Mouse (Mus musculus): ENCODE measurements around the gene Treml1. TPM values are rescaled to one million over a fixed set of nuclear protein-coding genes. Genes with fewer than 3 reads are reported as not detected.

Gene Treml1
- polyA plus RNA-seq, 1 experiment from 2014 or later = 0.97 TPM

DNA sequence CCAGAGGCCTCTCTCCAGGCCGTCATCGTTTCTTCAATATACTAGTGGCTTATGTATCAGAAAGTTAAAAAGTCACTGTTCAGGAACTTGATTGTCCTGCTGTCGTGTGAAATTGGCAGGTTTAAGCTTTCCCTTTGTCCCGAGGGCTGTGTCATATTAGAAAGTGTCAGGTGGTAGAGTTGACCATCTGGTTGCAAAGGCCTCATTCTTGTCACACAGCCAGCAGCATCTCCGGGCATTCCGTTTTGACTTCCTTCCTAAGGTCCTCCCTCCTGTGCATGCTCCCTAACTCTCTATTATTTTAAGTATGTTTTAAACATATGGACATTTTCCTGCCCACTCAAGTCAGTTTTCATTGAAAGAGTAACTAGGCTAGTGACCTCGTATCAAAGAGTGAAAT is 56.3 kb downstream of the Treml1 start:
- peaks cover 48% of the 10 kb centered on the region for H3K36me3 ChIP-seq (replicated peaks)
- H3K4me2 ChIP-seq = no peak overlapping the region

More for the DNA sequence above, 56.3 kb downstream of the Treml1 start:
- H3K9ac ChIP-seq = no peak overlapping the region
- peaks cover 10% of the 10 kb centered on the region for H3K4me1 ChIP-seq
- H3K27me3 ChIP-seq = no peaks in the 10 kb centered on the region
- H3K4me3 ChIP-seq (replicated peaks) = no peak overlapping the region
- 0 out of 2 replicates have a peak overlapping the region, but pooled peaks have one; percentile 10 for H3K27ac ChIP-seq
- no peaks in the 10 kb centered on the region for H3K9me3 ChIP-seq
- no peak for ATAC-seq (ENCODE audit: low FRiP score)
- WGBS = 86% methylated on average over 7 of the region's 7 CpGs

Other genes with a start within 250 kb of the Treml1 start
- gene 9830107B12Rik, start 213.6 kb upstream of the Treml1 start, polyA plus RNA-seq (2016; fragmentation: Nextera tagmentation; extraction: Ambion mirVana) = not detected in 2 replicates
- gene A530064D06Rik, start 192.6 kb upstream of the Treml1 start, polyA plus RNA-seq (2016; fragmentation: Nextera tagmentation; extraction: Ambion mirVana) = not detected in 2 replicates
- gene Trem1, start 127.1 kb upstream of the Treml1 start, polyA plus RNA-seq (2016; fragmentation: Nextera tagmentation; extraction: Ambion mirVana) = 0.09 TPM in 1 of 2 replicates, not detected in the other
- not detected in 2 replicates for gene Trem3, start 112.1 kb upstream of the Treml1 start, polyA plus RNA-seq (2016; fragmentation: Nextera tagmentation; extraction: Ambion mirVana)
- gene Treml4, start 95.6 kb upstream of the Treml1 start, polyA plus RNA-seq (2016; fragmentation: Nextera tagmentation; extraction: Ambion mirVana) = 0.26 and 0.41 TPM in 2 replicates
- 0.11 and 0.23 TPM in 2 replicates for gene Treml2, start 60.4 kb upstream of the Treml1 start, polyA plus RNA-seq (2016; fragmentation: Nextera tagmentation; extraction: Ambion mirVana)
- gene B430306N03Rik, start 43.8 kb upstream of the Treml1 start, polyA plus RNA-seq (2016; fragmentation: Nextera tagmentation; extraction: Ambion mirVana) = 0.13 TPM in 1 of 2 replicates, not detected in the other
- gene Trem2, start 13.5 kb upstream of the Treml1 start, polyA plus RNA-seq (2016; fragmentation: Nextera tagmentation; extraction: Ambion mirVana) = 2.4 TPM in 2 replicates
- gene Nfya, start 50.0 kb downstream of the Treml1 start, polyA plus RNA-seq (2016; fragmentation: Nextera tagmentation; extraction: Ambion mirVana) = 20.7 and 23.4 TPM in 2 replicates
- gene Oard1, start 50.1 kb downstream of the Treml1 start, polyA plus RNA-seq (2016; fragmentation: Nextera tagmentation; extraction: Ambion mirVana) = 82.8 and 87.4 TPM in 2 replicates
- gene Apobec2, start 73.0 kb downstream of the Treml1 start, polyA plus RNA-seq (2016; fragmentation: Nextera tagmentation; extraction: Ambion mirVana) = 0.65 and 0.82 TPM in 2 replicates
- gene Tspo2, start 91.6 kb downstream of the Treml1 start, polyA plus RNA-seq (2016; fragmentation: Nextera tagmentation; extraction: Ambion mirVana) = 1.2 and 1.5 TPM in 2 replicates
- gene Unc5cl, start 95.0 kb downstream of the Treml1 start, polyA plus RNA-seq (2016; fragmentation: Nextera tagmentation; extraction: Ambion mirVana) = 0.10 and 0.18 TPM in 2 replicates

Measured in forebrain, embryonic 12.5 days (tissue).